Mouse (Mus musculus): Measurements from ENCODE around the gene Rab3gap2. TPM values are rescaled to one million over a fixed set of nuclear protein-coding genes. Genes with fewer than 3 reads are reported as not detected.

Rab3gap2 gene
- polyA plus RNA-seq, 1 experiment from 2014 or later: 24.0 TPM

- Histone ChIP-seq H3K4me1 (peaks cover 30% of the 10 kb centered on the region), H3K27me3 (no peaks in the 10 kb centered on the region), H3K4me2 (no peak overlapping the region), H3K9me3 (no peaks in the 10 kb centered on the region), H3K36me3 (replicated peaks) (no peaks in the 10 kb centered on the region), H3K4me3 (replicated peaks) (no peak overlapping the region), H3K27ac (no peak overlapping the region), H3K9ac (no peak overlapping the region)
- 76% methylated on average over 2 of the region's 2 CpGs for WGBS
- ATAC-seq (ENCODE audit: low FRiP score): no peak
Observed at GRCm38 (mm10) chr1:185201994-185202393, 1.9 kb upstream of the Rab3gap2 start.

- H3K36me3 ChIP-seq (replicated peaks): no peaks in the 10 kb centered on the region
- 4% methylated on average over 23 of the region's 23 CpGs for WGBS
- H3K9ac ChIP-seq: peak overlapping the region; percentile 83
- H3K4me3 ChIP-seq (replicated peaks): peak overlapping the region; percentile 77
- no peaks in the 10 kb centered on the region for H3K9me3 ChIP-seq
- peaks cover 30% of the 10 kb centered on the region for H3K4me1 ChIP-seq
- peak; percentile 7; the same call in 1 of the 2 replicates for ATAC-seq (ENCODE audit: low FRiP score)
- no peaks in the 10 kb centered on the region for H3K27me3 ChIP-seq
- H3K27ac ChIP-seq: peak overlapping the region; percentile 71
- H3K4me2 ChIP-seq: peak overlapping the region; percentile 94
Observed at GRCm38 (mm10) chr1:185203196-185203908, 565 bp upstream of the Rab3gap2 start.

DNA sequence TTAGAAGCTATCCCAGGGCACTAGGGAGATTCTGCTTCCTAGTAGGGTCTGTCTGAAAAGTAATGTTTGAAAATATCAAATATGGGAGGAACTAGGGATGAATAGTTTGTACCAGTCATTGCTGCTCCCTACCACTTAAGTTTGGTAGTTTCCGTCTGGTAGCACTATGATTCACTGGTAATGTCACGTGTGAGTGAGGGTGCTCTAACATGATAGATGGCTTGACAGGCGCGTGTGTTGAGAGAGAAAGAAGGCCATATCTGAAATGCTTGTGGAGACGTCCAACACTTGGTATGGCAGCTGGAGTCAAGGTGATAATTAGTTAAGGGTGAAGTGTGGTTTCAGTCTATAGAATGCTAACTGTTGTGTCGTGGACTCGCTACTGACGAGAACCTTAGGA is 1.2 kb downstream of the Rab3gap2 start:
- ATAC-seq (ENCODE audit: low FRiP score): no peak
- Histone ChIP-seq H3K36me3 (replicated peaks) (no peaks in the 10 kb centered on the region), H3K9me3 (no peaks in the 10 kb centered on the region), H3K4me1 (peaks cover 30% of the 10 kb centered on the region), H3K4me2 (peak overlapping the region; percentile 94), H3K4me3 (replicated peaks) (no peak overlapping the region), H3K9ac (no peak overlapping the region), H3K27ac (no peak overlapping the region), H3K27me3 (no peaks in the 10 kb centered on the region)
- 80% methylated on average over 8 of the region's 8 CpGs for WGBS

DNA sequence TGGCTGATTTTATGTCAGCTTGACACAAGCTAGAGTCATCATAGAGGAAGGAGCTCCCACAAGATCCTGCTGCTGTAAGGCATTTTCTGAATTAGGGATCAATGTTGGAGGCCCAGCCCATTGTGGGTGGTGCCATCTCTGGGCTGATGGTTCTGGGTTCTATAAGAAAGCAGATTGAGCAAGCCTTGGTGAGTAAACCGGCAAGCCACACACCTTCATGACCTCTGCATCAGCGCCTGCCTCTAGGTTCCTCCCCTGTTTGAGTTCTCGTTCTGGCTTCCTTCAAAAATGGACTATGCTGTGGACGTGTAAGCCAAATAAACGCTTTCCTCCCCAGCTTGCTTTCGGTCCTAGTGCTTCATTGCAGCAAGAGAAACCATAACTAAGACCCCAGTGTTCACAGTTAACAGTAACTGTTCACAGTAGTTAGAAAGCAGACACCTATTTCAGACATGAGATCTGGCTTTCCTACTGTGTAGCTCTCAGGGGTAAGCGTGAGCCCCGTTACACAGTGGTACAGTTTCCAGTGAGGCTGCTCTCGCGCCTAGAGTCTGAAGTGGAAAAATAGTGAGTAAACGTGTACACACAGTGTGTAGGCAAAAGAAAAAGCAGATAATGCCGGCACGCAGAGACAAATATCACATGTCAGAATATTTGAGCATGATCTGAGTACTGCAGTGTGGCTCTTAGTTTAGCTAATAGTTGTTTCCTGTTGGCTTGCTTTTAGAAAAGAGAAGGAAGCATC is 4.1 kb downstream of the Rab3gap2 start:
- H3K4me1 ChIP-seq: peaks cover 20% of the 10 kb centered on the region
- H3K4me3 ChIP-seq (replicated peaks): no peak overlapping the region
- no peak overlapping the region for H3K4me2 ChIP-seq
- no peaks in the 10 kb centered on the region for H3K27me3 ChIP-seq
- no peaks in the 10 kb centered on the region for H3K9me3 ChIP-seq
- no peaks in the 10 kb centered on the region for H3K36me3 ChIP-seq (replicated peaks)
- H3K27ac ChIP-seq: no peak overlapping the region
- no peak overlapping the region for H3K9ac ChIP-seq
- ATAC-seq (ENCODE audit: low FRiP score): no peak
- 94% methylated on average over 13 of the region's 13 CpGs for WGBS

DNA sequence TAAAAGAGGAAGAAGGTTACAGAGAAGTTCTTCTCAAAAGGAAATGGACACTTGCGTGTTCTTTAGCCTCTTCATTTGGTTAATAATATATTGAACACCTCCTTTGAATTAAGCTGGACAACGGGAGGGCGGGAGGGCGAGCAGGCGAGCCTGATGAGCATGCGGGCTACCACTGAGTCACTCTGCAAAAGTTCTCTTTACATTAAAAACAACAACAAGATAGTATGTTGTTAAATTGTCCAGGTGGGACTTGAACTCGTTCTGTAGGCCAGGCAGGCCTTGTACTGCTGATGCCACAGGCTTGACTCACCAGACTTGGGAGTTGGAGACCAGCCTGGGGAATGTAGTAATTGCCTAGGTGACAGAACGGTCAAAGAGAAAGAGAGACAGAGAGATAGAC is 4.8 kb downstream of the Rab3gap2 start:
- ATAC-seq (ENCODE audit: low FRiP score): no peak
- Histone ChIP-seq H3K9ac (no peak overlapping the region), H3K27ac (no peak overlapping the region), H3K27me3 (no peaks in the 10 kb centered on the region), H3K9me3 (no peaks in the 10 kb centered on the region), H3K4me3 (replicated peaks) (no peak overlapping the region), H3K4me1 (peaks cover 17% of the 10 kb centered on the region), H3K36me3 (replicated peaks) (no peaks in the 10 kb centered on the region), H3K4me2 (no peak overlapping the region)
- WGBS: 89% methylated on average over 8 of the region's 8 CpGs

DNA sequence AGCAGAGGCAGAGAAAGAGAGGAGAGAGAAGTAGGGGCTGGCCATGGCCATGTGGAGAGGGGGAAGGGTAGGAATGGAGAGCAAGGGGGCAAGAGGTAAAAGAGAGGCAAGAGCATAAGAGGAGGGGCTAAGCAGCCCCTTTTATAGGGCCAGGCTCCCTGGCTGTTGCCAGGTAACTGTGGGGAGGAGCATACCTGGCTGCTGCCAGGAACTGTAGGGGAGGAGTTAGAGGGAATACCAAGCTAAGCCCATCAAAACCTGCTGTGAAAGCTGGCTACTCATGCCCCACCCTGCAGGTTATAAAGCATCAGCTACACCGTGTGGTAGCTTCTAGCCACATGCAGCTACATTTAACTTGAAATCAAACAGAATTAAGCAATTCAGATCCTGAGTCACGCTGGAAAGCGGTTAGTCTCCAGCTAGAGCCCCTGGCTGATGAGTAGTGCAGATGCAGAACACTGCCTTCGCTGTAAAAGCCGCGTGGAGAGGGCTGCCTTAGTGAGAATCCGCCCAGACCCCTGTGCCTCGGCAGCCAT is 5.8 kb downstream of the Rab3gap2 start:
- 32% methylated on average over 8 of the region's 8 CpGs for WGBS
- H3K27ac ChIP-seq: no peak overlapping the region
- no peak overlapping the region for H3K4me2 ChIP-seq
- H3K4me1 ChIP-seq: peaks cover 13% of the 10 kb centered on the region
- no peak overlapping the region for H3K9ac ChIP-seq
- H3K4me3 ChIP-seq (replicated peaks): no peak overlapping the region
- no peak for ATAC-seq (ENCODE audit: low FRiP score)
- 0 out of 2 replicates have a peak, but pooled peaks cover under 1% of the 10 kb centered on the region for H3K36me3 ChIP-seq (replicated peaks)
- no peaks in the 10 kb centered on the region for H3K27me3 ChIP-seq
- no peaks in the 10 kb centered on the region for H3K9me3 ChIP-seq

GRCm38 (mm10) chr1:185216360-185216759 is 12.4 kb downstream of the Rab3gap2 start:
- Histone ChIP-seq H3K4me1 (no peaks in the 10 kb centered on the region), H3K36me3 (replicated peaks) (peaks cover 7% of the 10 kb centered on the region), H3K9me3 (no peaks in the 10 kb centered on the region), H3K4me3 (replicated peaks) (no peak overlapping the region), H3K9ac (no peak overlapping the region), H3K27ac (no peak overlapping the region), H3K27me3 (no peaks in the 10 kb centered on the region), H3K4me2 (no peak overlapping the region)
- ATAC-seq (ENCODE audit: low FRiP score): no peak
- 87% methylated on average over 5 of the region's 5 CpGs for WGBS

GRCm38 (mm10) chr1:185216762-185217161 is 12.8 kb downstream of the Rab3gap2 start:
- no peak for ATAC-seq (ENCODE audit: low FRiP score)
- H3K27ac ChIP-seq: no peak overlapping the region
- H3K27me3 ChIP-seq: no peaks in the 10 kb centered on the region
- no peak overlapping the region for H3K9ac ChIP-seq
- H3K9me3 ChIP-seq: no peaks in the 10 kb centered on the region
- H3K4me2 ChIP-seq: no peak overlapping the region
- no peak overlapping the region for H3K4me3 ChIP-seq (replicated peaks)
- peaks cover 7% of the 10 kb centered on the region for H3K36me3 ChIP-seq (replicated peaks)
- 97% methylated on average over 2 of the region's 2 CpGs for WGBS
- H3K4me1 ChIP-seq: no peaks in the 10 kb centered on the region

- H3K36me3 ChIP-seq (replicated peaks): peaks cover 11% of the 10 kb centered on the region
- H3K4me3 ChIP-seq (replicated peaks): no peak overlapping the region
- H3K4me2 ChIP-seq: no peak overlapping the region
- ATAC-seq (ENCODE audit: low FRiP score): no peak
- WGBS: 88% methylated on average over 5 of the region's 5 CpGs
- no peaks in the 10 kb centered on the region for H3K4me1 ChIP-seq
- H3K27ac ChIP-seq: no peak overlapping the region
- H3K9ac ChIP-seq: no peak overlapping the region
- H3K9me3 ChIP-seq: no peaks in the 10 kb centered on the region
- no peaks in the 10 kb centered on the region for H3K27me3 ChIP-seq
Observed at GRCm38 (mm10) chr1:185217966-185218365, 14.0 kb downstream of the Rab3gap2 start.

GRCm38 (mm10) chr1:185226889-185227288 is 23.0 kb downstream of the Rab3gap2 start:
- no peak overlapping the region for H3K4me3 ChIP-seq (replicated peaks)
- H3K9me3 ChIP-seq: no peaks in the 10 kb centered on the region
- no peak for ATAC-seq (ENCODE audit: low FRiP score)
- 0 out of 2 replicates have a peak, but pooled peaks cover 6% of the 10 kb centered on the region for H3K4me1 ChIP-seq
- no peaks in the 10 kb centered on the region for H3K27me3 ChIP-seq
- H3K27ac ChIP-seq: no peak overlapping the region
- H3K36me3 ChIP-seq (replicated peaks): peaks cover 21% of the 10 kb centered on the region
- 88% methylated on average over 6 of the region's 6 CpGs for WGBS
- H3K4me2 ChIP-seq: no peak overlapping the region
- H3K9ac ChIP-seq: no peak overlapping the region

- no peak overlapping the region for H3K4me2 ChIP-seq
- H3K9me3 ChIP-seq: no peaks in the 10 kb centered on the region
- peaks cover 18% of the 10 kb centered on the region for H3K36me3 ChIP-seq (replicated peaks)
- H3K27me3 ChIP-seq: no peaks in the 10 kb centered on the region
- H3K27ac ChIP-seq: no peak overlapping the region
- 88% methylated on average over 7 of the region's 7 CpGs for WGBS
- no peak overlapping the region for H3K4me3 ChIP-seq (replicated peaks)
- ATAC-seq (ENCODE audit: low FRiP score): no peak
- no peak overlapping the region for H3K9ac ChIP-seq
- 0 out of 2 replicates have a peak, but pooled peaks cover 6% of the 10 kb centered on the region for H3K4me1 ChIP-seq
Observed at GRCm38 (mm10) chr1:185227766-185228165, 23.8 kb downstream of the Rab3gap2 start.

GRCm38 (mm10) chr1:185229406-185230201 is 25.7 kb downstream of the Rab3gap2 start:
- WGBS: 78% methylated on average over 7 of the region's 7 CpGs
- no peak overlapping the region for H3K4me3 ChIP-seq (replicated peaks)
- no peaks in the 10 kb centered on the region for H3K9me3 ChIP-seq
- no peaks in the 10 kb centered on the region for H3K27me3 ChIP-seq
- no peak overlapping the region for H3K9ac ChIP-seq
- H3K36me3 ChIP-seq (replicated peaks): peaks cover 18% of the 10 kb centered on the region
- H3K27ac ChIP-seq: no peak overlapping the region
- 0 out of 2 replicates have a peak, but pooled peaks cover 6% of the 10 kb centered on the region for H3K4me1 ChIP-seq
- H3K4me2 ChIP-seq: no peak overlapping the region
- ATAC-seq (ENCODE audit: low FRiP score): no peak
